Mouse (Mus musculus) right cerebral cortex, postnatal 25 days (tissue): ENCODE measurements around the gene Eml3.

Experiments used
- DNase-seq: peaks from one replicate; pipeline ENCODE4 v3.0.0; 2022

Eml3 gene

GRCm38 (mm10) chr19:8919000-8919399 is 10.4 kb upstream of the Eml3 start:
- no peak for DNase-seq

GRCm38 (mm10) chr19:8919684-8920072 is 9.7 kb upstream of the Eml3 start:
- no peak for DNase-seq

- DNase-seq: peak; percentile 94
Observed at GRCm38 (mm10) chr19:8920073-8920736, 9.1 kb upstream of the Eml3 start, which contains the start of gene B3gat3. B3gat3 (plus strand) TSS chr19:8920374.

GRCm38 (mm10) chr19:8920836-8921291 is 8.5 kb upstream of the Eml3 start:
- DNase-seq: no peak

- DNase-seq: no peak
Observed at GRCm38 (mm10) chr19:8921741-8922140, 7.6 kb upstream of the Eml3 start.

- no peak for DNase-seq
Observed at GRCm38 (mm10) chr19:8926766-8927165, 2.6 kb upstream of the Eml3 start.

- no peak for DNase-seq
Observed at GRCm38 (mm10) chr19:8927891-8928525, 1.3 kb upstream of the Eml3 start.

- no peak for DNase-seq
Observed at GRCm38 (mm10) chr19:8928689-8929223, 596 bp upstream of the Eml3 start.

- DNase-seq: no peak
Observed at GRCm38 (mm10) chr19:8930117-8930516, 765 bp downstream of the Eml3 start.

GRCm38 (mm10) chr19:8930771-8931170 is 1.4 kb downstream of the Eml3 start:
- no peak for DNase-seq

- no peak for DNase-seq
Observed at GRCm38 (mm10) chr19:8936736-8937135, 7.4 kb downstream of the Eml3 start.

GRCm38 (mm10) chr19:8940526-8941133 is 11.3 kb downstream of the Eml3 start:
- no peak for DNase-seq

GRCm38 (mm10) chr19:8941136-8941514 is 11.8 kb downstream of the Eml3 start:
- DNase-seq: no peak

GRCm38 (mm10) chr19:8941515-8942217 is 12.3 kb downstream of the Eml3 start, which contains the start of gene Mta2:
Mta2 (plus strand) TSS chr19:8941875.
- DNase-seq: peak; percentile 91

- DNase-seq: peak; percentile 66
Observed at GRCm38 (mm10) chr19:8942276-8942964, 13.1 kb downstream of the Eml3 start.

- no peak for DNase-seq
Observed at GRCm38 (mm10) chr19:8943047-8943446, 13.7 kb downstream of the Eml3 start.

GRCm38 (mm10) chr19:8944062-8944461 is 14.7 kb downstream of the Eml3 start:
- DNase-seq: no peak

GRCm38 (mm10) chr19:8944750-8945149 is 15.4 kb downstream of the Eml3 start:
- no peak for DNase-seq

- DNase-seq: no peak
Observed at GRCm38 (mm10) chr19:8945251-8945650, 15.9 kb downstream of the Eml3 start.

GRCm38 (mm10) chr19:8946929-8947328 is 17.6 kb downstream of the Eml3 start:
- no peak for DNase-seq

GRCm38 (mm10) chr19:8950190-8950589 is 20.8 kb downstream of the Eml3 start:
- DNase-seq: no peak

- DNase-seq: no peak
Observed at GRCm38 (mm10) chr19:8952241-8952640, 22.9 kb downstream of the Eml3 start.
